Mouse (Mus musculus) liver, adult (tissue): ENCODE results near the gene Atxn7l3.

Experiments used
- GATA4 ChIP-seq: IDR thresholded peaks from 2 replicates; pipeline ENCODE4 v1.6.1; 2014; ENCODE audit warnings: mild to moderate bottlenecking, low read length; ENCODE audit not compliant: insufficient replicate concordance

The Atxn7l3 gene

GRCm38 (mm10) chr11:102327250-102327649, 30.8 kb upstream of the Atxn7l3 start:
- TF ChIP-seq GATA4, result no peak

GRCm38 (mm10) chr11:102323516-102323915, 27.1 kb upstream of the Atxn7l3 start:
- TF ChIP-seq GATA4, result no peak

GRCm38 (mm10) chr11:102321931-102322330, 25.5 kb upstream of the Atxn7l3 start:
- TF ChIP-seq GATA4, result no peak

GRCm38 (mm10) chr11:102320686-102321005, 24.2 kb upstream of the Atxn7l3 start:
- TF ChIP-seq GATA4, result no peak

- TF ChIP-seq GATA4, result no peak
Measured at GRCm38 (mm10) chr11:102319941-102320685, 23.7 kb upstream of the Atxn7l3 start.

GRCm38 (mm10) chr11:102319410-102319792, 23.0 kb upstream of the Atxn7l3 start, which contains the start of gene Ubtf:
Gene Ubtf, minus strand, starts transcription at chr11:102319742.
- TF ChIP-seq GATA4, result no peak

- no peak for TF ChIP-seq GATA4
Measured at GRCm38 (mm10) chr11:102318576-102319409, 22.4 kb upstream of the Atxn7l3 start.

GRCm38 (mm10) chr11:102317901-102318575, 21.6 kb upstream of the Atxn7l3 start:
- TF ChIP-seq GATA4, result no peak

- TF ChIP-seq GATA4, result no peak
Measured at GRCm38 (mm10) chr11:102317298-102317900, 21.0 kb upstream of the Atxn7l3 start.

- no peak for TF ChIP-seq GATA4
Measured at GRCm38 (mm10) chr11:102316572-102317297, 20.3 kb upstream of the Atxn7l3 start.

GRCm38 (mm10) chr11:102315690-102316571, 19.5 kb upstream of the Atxn7l3 start:
- no peak for TF ChIP-seq GATA4

- TF ChIP-seq GATA4, result no peak
Measured at GRCm38 (mm10) chr11:102314321-102314720, 17.9 kb upstream of the Atxn7l3 start.

- no peak for TF ChIP-seq GATA4
Measured at GRCm38 (mm10) chr11:102312586-102312985, 16.2 kb upstream of the Atxn7l3 start.

- TF ChIP-seq GATA4, result no peak
Measured at GRCm38 (mm10) chr11:102311966-102312365, 15.5 kb upstream of the Atxn7l3 start.
